Mouse (Mus musculus) lung, embryonic 16.5 days (tissue): ENCODE data around the gene Zfp27. TPM values are rescaled to one million over a fixed set of nuclear protein-coding genes. Genes with fewer than 3 reads are reported as not detected.

Experiments used
- ATAC-seq: fragments of 200-750 bp; cut with Nextera tagmentation; 2 replicates; pipeline ENCODE4 v1.8.0; 2017; ENCODE audit warnings: low read depth, mild to moderate bottlenecking, moderate library complexity
- H3K27ac ChIP-seq: fragments of 300-500 bp; sonication (generic); 2 replicates; pipeline ENCODE4 v1.5.1; 2014; ENCODE audit warnings: mild to moderate bottlenecking, control low read depth, low read length
- H3K27me3 ChIP-seq: fragments of 300-500 bp; sonication (generic); 2 replicates; pipeline ENCODE4 v1.6.1; 2014; ENCODE audit warnings: low read depth, low read length, mixed read lengths; ENCODE audit not compliant: control insufficient read depth, insufficient read depth
- H3K36me3 ChIP-seq: fragments of 300-500 bp; sonication (generic); 2 replicates; pipeline ENCODE4 v1.6.1; 2014; ENCODE audit warnings: low read length; ENCODE audit not compliant: control insufficient read depth, insufficient read depth
- H3K4me1 ChIP-seq: fragments of 300-500 bp; sonication (generic); replicated peaks from 2 replicates; pipeline ENCODE4 v1.6.1; 2014; ENCODE audit warnings: low read length, mixed read lengths; ENCODE audit not compliant: control insufficient read depth, insufficient read depth
- H3K4me2 ChIP-seq: fragments of 300-500 bp; sonication (generic); 2 replicates; pipeline ENCODE4 v1.6.1; 2014; ENCODE audit warnings: low read depth, low read length, control low read depth
- H3K4me3 ChIP-seq: fragments of 300-500 bp; sonication (generic); 2 replicates; pipeline ENCODE4 v1.5.1; 2014; ENCODE audit warnings: mild to moderate bottlenecking, low read length, control low read depth
- H3K9ac ChIP-seq: fragments of 300-500 bp; sonication (generic); 2 replicates; pipeline ENCODE4 v1.6.1; 2014; ENCODE audit warnings: low read length, control low read depth
- H3K9me3 ChIP-seq: fragments of 300-500 bp; sonication (generic); 2 replicates; pipeline ENCODE4 v1.6.1; 2016; ENCODE audit warnings: low read length; ENCODE audit not compliant: control insufficient read depth
- WGBS: fragments of 180-500 bp; shearing (Covaris S2); extraction: QIAGEN DNeasy Blood & Tissue Kit; methylation state at CpG from one replicate; pipeline ENCODE4 v1.1.7; 2014; 5-methylcytosine and 5-hydroxymethylcytosine counted together
- polyA plus RNA-seq: library from polyadenylated mRNA; unstranded; fragments of >200 nt; fragmentation: Nextera tagmentation; extraction: Ambion mirVana; gene quantifications from 2 replicates; pipeline ENCODE4 v1.2.1, GENCODE M21; 2015

Zfp27 gene
- polyA plus RNA-seq = 9.3 and 9.7 TPM in 2 replicates

DNA sequence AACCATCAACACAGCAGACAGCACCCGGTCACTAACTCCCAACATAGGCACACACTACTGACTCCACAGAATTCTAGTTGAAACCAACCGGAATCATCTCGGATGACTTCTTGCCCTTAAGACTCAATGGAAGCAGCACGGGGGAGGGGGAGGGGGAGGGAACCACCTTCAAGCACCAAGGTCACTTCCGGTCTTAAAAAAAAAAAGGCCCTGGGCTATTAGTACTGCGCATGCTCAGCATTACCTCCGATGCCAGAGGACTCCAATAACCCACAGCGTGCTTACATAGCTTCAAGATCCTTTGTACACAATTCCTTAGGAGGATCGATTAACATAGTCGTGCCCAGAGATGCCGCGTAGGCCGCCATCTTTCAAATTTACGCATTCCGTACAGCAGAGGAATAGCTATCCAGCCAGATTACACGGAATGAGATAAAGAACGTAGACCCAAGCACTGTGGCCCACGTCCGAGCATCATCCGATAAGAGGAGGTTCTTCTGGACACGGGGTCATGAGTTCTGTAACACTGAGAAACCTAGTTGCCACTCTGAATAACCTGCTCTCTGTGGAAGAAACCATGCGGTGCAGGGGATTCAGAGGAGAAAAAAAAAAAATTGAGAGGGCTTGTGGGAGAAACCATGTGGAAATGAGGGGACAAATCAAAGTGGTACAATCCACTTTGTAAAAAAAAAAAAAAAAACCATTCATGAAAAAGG, at the start of gene Zfp27:
Zfp27 (minus strand) TSS at position 607 of the 716 bp plus-strand sequence.
- peak within 1 kb of the TSS; percentile 96 for H3K27ac ChIP-seq
- under 1% methylated on average over 22 of the region's 22 CpGs for WGBS
- H3K4me3 ChIP-seq = peak within 1 kb of the TSS; percentile 70
- H3K4me2 ChIP-seq = peak within 1 kb of the TSS; percentile 71
- peak; percentile 78 for ATAC-seq
- no peaks in the 10 kb centered on the region for H3K9me3 ChIP-seq
- no peaks in the 10 kb centered on the region for H3K36me3 ChIP-seq
- no peaks in the 10 kb centered on the region for H3K27me3 ChIP-seq
- H3K4me1 ChIP-seq = peaks cover 9% of the 10 kb centered on the region
- peak within 1 kb of the TSS; percentile 73 for H3K9ac ChIP-seq

DNA sequence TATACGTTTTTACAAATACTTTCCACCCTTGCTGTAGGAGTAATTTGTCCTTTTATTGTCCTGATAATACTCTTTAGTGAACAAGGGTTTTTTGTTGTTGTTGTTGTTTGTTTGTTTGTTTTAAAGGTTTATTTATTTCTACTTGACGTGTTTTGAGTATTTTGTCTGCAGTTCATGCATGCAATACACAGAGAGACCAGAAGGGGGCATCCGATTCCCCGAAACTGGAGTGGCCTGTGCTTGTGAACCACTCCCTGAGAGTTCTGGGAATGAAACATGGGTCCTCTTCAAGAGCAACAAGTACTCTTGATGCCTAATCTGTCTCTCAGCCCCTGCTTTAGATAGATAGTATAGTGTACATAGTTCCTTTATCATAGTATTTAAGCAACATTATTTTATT, 48.4 kb upstream of the Zfp27 start:
- Histone ChIP-seq H3K4me1 (peaks cover 5% of the 10 kb centered on the region; the same call in 1 of the 2 replicates), H3K27ac (no peak overlapping the region), H3K4me2 (peak overlapping the region; percentile 71), H3K9me3 (no peaks in the 10 kb centered on the region), H3K36me3 (peaks cover 2% of the 10 kb centered on the region), H3K4me3 (peak overlapping the region; percentile 70), H3K27me3 (no peaks in the 10 kb centered on the region), H3K9ac (no peak overlapping the region; the same call in 1 of the 2 replicates)
- ATAC-seq = no peak
- WGBS = 26% methylated on average over 4 of the region's 4 CpGs

DNA sequence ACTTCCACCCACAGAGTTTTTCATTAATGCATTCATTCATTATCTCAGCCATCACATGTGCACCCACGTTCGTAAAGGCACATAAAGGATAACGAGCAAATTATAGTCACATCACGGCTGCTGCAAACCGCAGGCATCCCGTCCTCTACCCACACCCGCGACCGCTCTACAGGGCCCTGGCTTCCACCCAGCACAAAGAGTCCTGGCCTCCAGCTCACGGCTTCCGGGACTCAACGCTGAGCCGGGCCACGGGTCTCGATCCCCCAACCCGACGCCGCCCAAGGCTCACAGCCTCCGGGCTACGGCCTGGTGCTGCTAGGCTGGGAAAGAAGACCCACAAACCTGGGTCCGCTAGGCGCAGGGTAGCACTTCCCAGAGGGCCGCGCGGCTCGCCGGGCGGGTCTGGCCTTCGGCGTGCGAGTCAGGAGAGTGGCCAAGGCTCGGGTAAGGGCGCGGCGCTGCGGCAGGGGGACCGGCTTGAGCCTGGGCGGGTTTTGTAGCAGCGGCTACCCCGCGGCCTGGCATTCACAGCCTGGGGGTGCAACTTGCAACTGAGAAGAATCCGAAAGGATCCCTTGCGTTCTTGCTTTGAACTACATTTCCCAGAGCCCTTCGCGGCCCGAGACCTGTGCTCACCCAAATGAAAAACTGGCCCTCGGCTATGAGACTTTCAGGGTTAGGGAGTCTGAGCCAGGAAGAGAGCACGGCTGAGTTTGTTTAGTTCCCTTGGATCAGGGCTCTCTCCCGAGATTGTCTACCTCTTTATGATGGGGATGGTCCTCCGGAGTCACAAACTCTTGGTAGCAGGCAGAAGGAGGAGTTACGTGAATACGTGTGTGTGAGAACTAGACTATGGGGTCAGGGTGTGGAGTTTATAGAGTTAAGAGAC, 47.4 kb upstream of the Zfp27 start, which contains the start of gene Zfp74:
Zfp74 (minus strand) TSS at position 577 of the 889 bp plus-strand sequence.
- no peaks in the 10 kb centered on the region for H3K9me3 ChIP-seq
- peak within 1 kb of the TSS; percentile 70 for H3K4me3 ChIP-seq
- peak within 1 kb of the TSS; percentile 89 for H3K9ac ChIP-seq
- H3K27ac ChIP-seq = peak within 1 kb of the TSS; percentile 97
- H3K27me3 ChIP-seq = no peaks in the 10 kb centered on the region
- H3K36me3 ChIP-seq = peaks cover 2% of the 10 kb centered on the region
- ATAC-seq = peak; percentile 91
- H3K4me2 ChIP-seq = peak within 1 kb of the TSS; percentile 71
- H3K4me1 ChIP-seq = peaks cover 5% of the 10 kb centered on the region; the same call in 1 of the 2 replicates
- under 1% methylated on average over 52 of the region's 52 CpGs for WGBS

DNA sequence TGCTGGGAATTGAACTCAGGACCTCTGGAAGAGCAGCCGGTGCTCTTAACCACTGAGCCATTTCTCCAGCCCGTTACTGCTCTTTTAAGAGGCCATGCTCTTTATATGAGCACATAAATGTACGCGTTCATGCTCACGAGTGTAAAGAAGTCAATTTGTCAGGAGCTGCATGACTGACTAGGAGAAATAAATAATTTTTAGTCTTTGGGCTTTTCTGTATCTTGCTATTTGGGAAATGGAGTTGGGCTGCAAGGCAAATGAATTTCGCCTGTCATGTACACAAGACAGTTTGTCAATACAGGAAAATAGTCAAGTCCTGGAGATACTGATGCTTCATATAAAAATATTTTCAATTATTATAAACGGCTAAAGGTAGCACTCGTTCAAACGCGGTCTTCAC, 46.7 kb upstream of the Zfp27 start:
- 32% methylated on average over 10 of the region's 10 CpGs for WGBS
- peak overlapping the region; percentile 71 for H3K4me2 ChIP-seq
- peak overlapping the region; percentile 97 for H3K27ac ChIP-seq

DNA sequence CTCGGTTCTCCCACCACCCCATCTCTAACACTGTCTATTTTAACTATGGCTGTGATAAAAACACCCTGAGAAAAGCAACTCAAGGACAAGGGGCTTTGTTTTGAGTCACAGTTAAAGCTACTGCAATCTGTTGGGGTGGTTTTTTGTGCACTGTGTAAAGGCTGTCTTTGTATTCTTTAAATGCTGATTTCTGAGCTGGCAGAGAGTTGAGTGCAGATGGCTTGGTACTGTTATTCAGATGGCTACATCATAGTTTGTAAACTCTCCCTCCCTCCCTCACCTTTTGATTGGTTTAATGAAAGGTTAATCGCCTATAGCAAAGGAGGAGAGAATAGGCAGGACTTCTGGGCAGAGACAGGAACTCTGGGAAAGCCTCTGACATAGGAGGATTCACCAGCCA, 37.8 kb upstream of the Zfp27 start:
- H3K36me3 ChIP-seq = peaks cover 8% of the 10 kb centered on the region; the same call in 1 of the 2 replicates
- H3K4me1 ChIP-seq = no peaks in the 10 kb centered on the region
- ATAC-seq = no peak
- H3K27ac ChIP-seq = no peak overlapping the region
- no peak overlapping the region for H3K4me2 ChIP-seq
- H3K27me3 ChIP-seq = no peaks in the 10 kb centered on the region
- H3K9me3 ChIP-seq = no peaks in the 10 kb centered on the region
- H3K4me3 ChIP-seq = no peak overlapping the region
- no peak overlapping the region for H3K9ac ChIP-seq
- 85% methylated on average over 2 of the region's 2 CpGs for WGBS

More for the DNA sequence above, 46.7 kb upstream of the Zfp27 start:
- no peaks in the 10 kb centered on the region for H3K27me3 ChIP-seq
- peak overlapping the region; percentile 70 for H3K4me3 ChIP-seq
- peaks cover 5% of the 10 kb centered on the region; the same call in 1 of the 2 replicates for H3K4me1 ChIP-seq
- no peaks in the 10 kb centered on the region for H3K9me3 ChIP-seq
- ATAC-seq = no peak
- peak overlapping the region; percentile 89 for H3K9ac ChIP-seq
- H3K36me3 ChIP-seq = peaks cover 3% of the 10 kb centered on the region

DNA sequence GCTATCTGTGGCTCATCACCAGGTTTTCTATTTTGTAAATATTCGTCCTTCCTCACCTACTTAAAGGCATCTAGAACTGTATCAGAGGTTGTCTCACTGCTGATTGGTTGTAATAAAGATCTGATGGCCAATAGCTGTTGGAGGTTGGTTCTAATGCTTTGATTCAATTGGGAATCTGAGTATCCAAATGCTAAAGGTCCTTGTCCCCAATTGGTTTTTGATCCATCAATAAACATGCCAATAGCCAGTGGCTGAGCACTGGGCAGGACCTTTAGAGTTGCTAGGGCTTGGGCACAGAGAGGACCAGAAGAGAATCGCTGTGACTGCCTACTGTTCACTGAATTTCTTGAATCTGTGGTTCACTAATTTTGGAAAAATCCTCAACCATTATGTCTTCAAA, 37.3 kb upstream of the Zfp27 start:
- peaks cover 8% of the 10 kb centered on the region; the same call in 1 of the 2 replicates for H3K36me3 ChIP-seq

DNA sequence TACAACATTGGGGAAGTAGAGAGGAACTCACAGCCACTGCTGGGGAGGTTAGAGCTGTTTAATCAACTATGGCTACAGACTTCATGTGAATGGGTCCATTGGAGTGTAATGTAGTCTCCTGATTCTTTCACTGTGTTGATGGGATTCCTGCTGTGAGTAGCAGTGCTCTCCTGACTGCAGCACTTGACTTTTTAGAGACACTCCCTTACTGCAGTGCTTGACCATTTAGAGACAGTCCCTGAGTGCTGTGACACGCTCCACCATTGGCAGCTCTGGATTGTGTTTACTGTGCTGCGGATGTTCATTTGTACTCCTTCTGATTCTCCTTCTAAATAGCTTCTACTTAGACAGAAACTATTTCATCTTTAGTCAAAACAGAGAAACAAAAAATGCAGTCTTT, 36.4 kb upstream of the Zfp27 start:
- WGBS = 27% methylated on average over 2 of the region's 2 CpGs
- Histone ChIP-seq H3K9ac (no peak overlapping the region), H3K4me3 (no peak overlapping the region), H3K36me3 (peaks cover 6% of the 10 kb centered on the region; the same call in 1 of the 2 replicates), H3K27ac (no peak overlapping the region), H3K27me3 (no peaks in the 10 kb centered on the region), H3K9me3 (no peaks in the 10 kb centered on the region), H3K4me1 (no peaks in the 10 kb centered on the region), H3K4me2 (no peak overlapping the region)
- ATAC-seq = no peak

More for the DNA sequence above, 37.3 kb upstream of the Zfp27 start:
- Histone ChIP-seq H3K9ac (no peak overlapping the region), H3K4me2 (no peak overlapping the region), H3K4me3 (no peak overlapping the region), H3K4me1 (no peaks in the 10 kb centered on the region), H3K9me3 (no peaks in the 10 kb centered on the region), H3K27ac (no peak overlapping the region), H3K27me3 (no peaks in the 10 kb centered on the region)
- ATAC-seq = no peak
- WGBS = 71% methylated on average over 2 of the region's 2 CpGs

DNA sequence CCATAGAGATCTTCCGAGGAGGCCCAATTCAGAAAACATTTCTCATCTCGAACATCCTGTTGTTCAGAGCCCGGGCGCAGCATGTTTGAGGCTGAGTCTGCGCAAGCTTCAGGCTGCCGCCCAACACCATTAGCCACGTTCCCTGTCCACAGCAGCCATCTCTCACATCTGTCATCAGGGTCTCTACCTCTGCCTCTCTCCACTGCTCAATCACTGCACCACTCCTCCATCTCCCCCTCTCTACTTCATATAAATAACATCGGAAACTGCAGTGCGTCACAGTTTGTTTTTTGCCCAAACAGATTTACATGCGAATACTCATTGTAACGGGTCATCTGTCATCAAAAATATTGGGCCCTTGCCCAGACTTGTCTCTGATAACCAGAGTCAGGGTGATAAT, 34.7 kb upstream of the Zfp27 start:
- no peak overlapping the region for H3K27ac ChIP-seq
- no peak overlapping the region for H3K9ac ChIP-seq
- no peaks in the 10 kb centered on the region for H3K4me1 ChIP-seq
- peaks cover 14% of the 10 kb centered on the region for H3K36me3 ChIP-seq
- no peak overlapping the region for H3K4me3 ChIP-seq
- H3K9me3 ChIP-seq = no peaks in the 10 kb centered on the region
- peak; percentile 65 for ATAC-seq
- no peak overlapping the region for H3K4me2 ChIP-seq
- no peaks in the 10 kb centered on the region for H3K27me3 ChIP-seq
- WGBS = 69% methylated on average over 11 of the region's 11 CpGs

DNA sequence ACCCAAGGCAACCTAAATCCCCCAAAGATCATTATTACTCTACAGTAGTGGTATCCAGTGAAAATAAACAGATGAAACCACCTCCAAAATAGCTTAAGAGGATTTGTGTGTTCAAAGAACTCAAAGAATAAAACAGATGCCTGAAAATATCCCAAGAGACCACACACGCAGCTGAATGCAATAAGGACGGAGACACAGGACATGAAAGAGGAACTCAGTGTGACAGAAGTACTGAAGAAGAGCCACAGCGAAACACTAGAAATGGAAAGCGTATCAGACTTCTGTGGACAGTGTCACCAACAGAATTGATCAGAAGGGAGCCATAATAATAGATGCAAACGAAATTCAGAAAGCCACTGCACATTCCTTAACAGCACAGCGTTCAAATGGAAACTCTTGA, 32.5 kb upstream of the Zfp27 start:
- no peak overlapping the region for H3K4me3 ChIP-seq
- H3K9me3 ChIP-seq = no peaks in the 10 kb centered on the region
- no peak for ATAC-seq
- no peaks in the 10 kb centered on the region for H3K4me1 ChIP-seq
- peaks cover 33% of the 10 kb centered on the region for H3K36me3 ChIP-seq
- H3K9ac ChIP-seq = no peak overlapping the region
- 82% methylated on average over 6 of the region's 6 CpGs for WGBS
- no peak overlapping the region for H3K27ac ChIP-seq
- H3K27me3 ChIP-seq = no peaks in the 10 kb centered on the region
- H3K4me2 ChIP-seq = no peak overlapping the region
